Comparison of ENCODE assay signal across 14 mouse cellular contexts in genomic region chr3:108433881-108434495, GRCm38 (mm10). TPM values are rescaled to one million over a fixed set of nuclear protein-coding genes. Genes with fewer than 3 reads are reported as not detected.
DNase-seq lines count a peak whose midpoint lies in the region; ATAC-seq lines count a peak whose summit lies in the region.
"Had no signal": no experiment of that assay in that cellular context is flagged by ENCODE, and none has a peak within 500 bp of the region (broad histone marks: within the 10 kb centered on the region; RNA-seq: fewer than 3 reads in every experiment).

No protein-coding gene starts in this region.

- no peak overlapping the region for H3K4me3 ChIP-seq in kidney, embryonic 14.5 days (ENCODE audit: low read length)
- H3K4me3 ChIP-seq in forebrain, embryonic 12.5 days (replicated peaks): peak overlapping the region; percentile 18; the same call in 1 of the 2 replicates
- no peak overlapping the region for H3K4me3 ChIP-seq in hindbrain, embryonic 16.5 days (ENCODE audit: low read length)
- no peak overlapping the region for H3K4me3 ChIP-seq in neural tube, embryonic 12.5 days
- H3K4me3 ChIP-seq: kidney, embryonic 15.5 days; limb, embryonic 15.5 days had no signal

- H3K9me3 ChIP-seq in kidney, embryonic 14.5 days (ENCODE audit: control insufficient read depth, low read length): no peaks in the 10 kb centered on the region
- no peaks in the 10 kb centered on the region for H3K9me3 ChIP-seq in forebrain, embryonic 12.5 days
- H3K9me3 ChIP-seq in hindbrain, embryonic 16.5 days (ENCODE audit: control insufficient read depth, low read length): no peaks in the 10 kb centered on the region
- no peaks in the 10 kb centered on the region for H3K9me3 ChIP-seq in neural tube, embryonic 12.5 days
- H3K9me3 ChIP-seq: kidney, embryonic 15.5 days; limb, embryonic 15.5 days had no signal

- H3K9ac ChIP-seq in kidney, embryonic 14.5 days (ENCODE audit: low read depth, low read length): 0 out of 2 replicates have a peak overlapping the region, but pooled peaks have one; percentile 7
- H3K9ac ChIP-seq in forebrain, embryonic 12.5 days: peak overlapping the region; percentile 44
- H3K9ac ChIP-seq in hindbrain, embryonic 16.5 days (ENCODE audit: low read depth, low read length): no peak overlapping the region; the same call in 1 of the 2 replicates
- H3K9ac ChIP-seq in neural tube, embryonic 12.5 days: peak overlapping the region; percentile 30; the same call in 1 of the 2 replicates
- H3K9ac ChIP-seq: kidney, embryonic 15.5 days; limb, embryonic 15.5 days had no signal

- H3K4me2 ChIP-seq in kidney, embryonic 14.5 days (replicated peaks; ENCODE audit: low read depth, low read length): no peak overlapping the region
- peak overlapping the region; percentile 41 for H3K4me2 ChIP-seq in forebrain, embryonic 12.5 days
- no peak overlapping the region for H3K4me2 ChIP-seq in hindbrain, embryonic 16.5 days (ENCODE audit: low read length)
- peak overlapping the region; percentile 30 for H3K4me2 ChIP-seq in neural tube, embryonic 12.5 days (replicated peaks)
- H3K4me2 ChIP-seq: kidney, embryonic 15.5 days; limb, embryonic 15.5 days had no signal

- no peak for ATAC-seq in kidney, embryonic 14.5 days (ENCODE audit: low FRiP score, low TSS enrichment)
- ATAC-seq in forebrain, embryonic 12.5 days (ENCODE audit: low FRiP score): peak; percentile 80
- no peak for ATAC-seq in hindbrain, embryonic 16.5 days
- peak; percentile 90 for ATAC-seq in neural tube, embryonic 12.5 days (ENCODE audit: low FRiP score, low read depth)

- peaks cover 73% of the 10 kb centered on the region for H3K36me3 ChIP-seq in kidney, embryonic 14.5 days (ENCODE audit: control insufficient read depth, insufficient read depth, low read length)
- peaks cover 50% of the 10 kb centered on the region for H3K36me3 ChIP-seq in forebrain, embryonic 12.5 days (replicated peaks)
- H3K36me3 ChIP-seq in hindbrain, embryonic 16.5 days (ENCODE audit: control insufficient read depth, insufficient read depth, low read length): peaks cover 13% of the 10 kb centered on the region
- peaks cover 46% of the 10 kb centered on the region for H3K36me3 ChIP-seq in neural tube, embryonic 12.5 days

- no peaks in the 10 kb centered on the region for H3K27me3 ChIP-seq in kidney, embryonic 14.5 days (ENCODE audit: control insufficient read depth, insufficient read depth, low read length)
- no peaks in the 10 kb centered on the region for H3K27me3 ChIP-seq in forebrain, embryonic 12.5 days
- no peaks in the 10 kb centered on the region for H3K27me3 ChIP-seq in hindbrain, embryonic 16.5 days (replicated peaks; ENCODE audit: control insufficient read depth, insufficient read depth, low read length)
- no peaks in the 10 kb centered on the region for H3K27me3 ChIP-seq in neural tube, embryonic 12.5 days (replicated peaks)
- H3K27me3 ChIP-seq: kidney, embryonic 15.5 days; limb, embryonic 15.5 days had no signal

- H3K27ac ChIP-seq in kidney, embryonic 14.5 days (ENCODE audit: low read depth, low read length): no peak overlapping the region
- H3K27ac ChIP-seq in forebrain, embryonic 12.5 days: peak overlapping the region; percentile 97
- H3K27ac ChIP-seq in hindbrain, embryonic 16.5 days (ENCODE audit: low read depth, low read length): peak overlapping the region; percentile 68
- peak overlapping the region; percentile 89 for H3K27ac ChIP-seq in neural tube, embryonic 12.5 days
- H3K27ac ChIP-seq: kidney, embryonic 15.5 days; limb, embryonic 15.5 days had no signal

- DNase-seq in kidney, postnatal 25 days: no peak
- DNase-seq in thymus, adult 18-20 months: no peak
- DNase-seq in lung, postnatal 4 days: no peak
- no peak for DNase-seq in kidney, adult 8-10 months
- DNase-seq: cerebellum, postnatal 36 days; gastrocnemius, postnatal 14 days; lung, postnatal 10 days; thymus, postnatal 14 days had no signal

- no peaks in the 10 kb centered on the region for H3K4me1 ChIP-seq in kidney, embryonic 14.5 days (ENCODE audit: control insufficient read depth, insufficient read depth, low read length)
- H3K4me1 ChIP-seq in forebrain, embryonic 12.5 days: peaks cover 60% of the 10 kb centered on the region
- H3K4me1 ChIP-seq in hindbrain, embryonic 16.5 days (ENCODE audit: control insufficient read depth, insufficient read depth, low read depth, low read length): peaks cover 3% of the 10 kb centered on the region; the same call in 1 of the 2 replicates
- peaks cover 48% of the 10 kb centered on the region for H3K4me1 ChIP-seq in neural tube, embryonic 12.5 days
- H3K4me1 ChIP-seq: kidney, embryonic 15.5 days; limb, embryonic 15.5 days had no signal

- WGBS in kidney, embryonic 14.5 days: 54% methylated on average over 19 of the region's 19 CpGs
- 7% methylated on average over 19 of the region's 19 CpGs for WGBS in forebrain, embryonic 12.5 days
- 21% methylated on average over 19 of the region's 19 CpGs for WGBS in hindbrain, embryonic 16.5 days
- 15% methylated on average over 19 of the region's 19 CpGs for WGBS in neural tube, embryonic 12.5 days

RNA-seq across cellular contexts. Expression of gene Sars, which starts 11.0 kb away (rescaled TPM):
- polyA plus RNA-seq in kidney, embryonic 14.5 days (2014; fragmentation: Nextera tagmentation; extraction: Ambion mirVana): 106 and 120 TPM in 2 replicates
- polyA plus RNA-seq in forebrain, embryonic 12.5 days (2016; fragmentation: Nextera tagmentation; extraction: Ambion mirVana): 186 and 205 TPM in 2 replicates
- polyA plus RNA-seq in hindbrain, embryonic 16.5 days (2015; fragmentation: Nextera tagmentation; extraction: Ambion mirVana): 216 and 224 TPM in 2 replicates
- 212 and 213 TPM in 2 replicates for polyA plus RNA-seq in neural tube, embryonic 12.5 days (2016; fragmentation: Nextera tagmentation; extraction: Ambion mirVana)

RNA-seq across cellular contexts. Expression of gene Celsr2, which starts 18.6 kb away (rescaled TPM):
- polyA plus RNA-seq in kidney, embryonic 14.5 days (2014; fragmentation: Nextera tagmentation; extraction: Ambion mirVana): 22.1 and 27.9 TPM in 2 replicates
- polyA plus RNA-seq in forebrain, embryonic 12.5 days (2016; fragmentation: Nextera tagmentation; extraction: Ambion mirVana): 60.4 and 61.3 TPM in 2 replicates
- 34.5 and 34.7 TPM in 2 replicates for polyA plus RNA-seq in hindbrain, embryonic 16.5 days (2015; fragmentation: Nextera tagmentation; extraction: Ambion mirVana)
- polyA plus RNA-seq in neural tube, embryonic 12.5 days (2016; fragmentation: Nextera tagmentation; extraction: Ambion mirVana): 71.4 and 71.5 TPM in 2 replicates

RNA-seq across cellular contexts. Expression of gene Psrc1, which starts 50.3 kb away (rescaled TPM):
- 48.9 and 51.4 TPM in 2 replicates for polyA plus RNA-seq in kidney, embryonic 14.5 days (2014; fragmentation: Nextera tagmentation; extraction: Ambion mirVana)
- 82.6 and 83.1 TPM in 2 replicates for polyA plus RNA-seq in forebrain, embryonic 12.5 days (2016; fragmentation: Nextera tagmentation; extraction: Ambion mirVana)
- polyA plus RNA-seq in hindbrain, embryonic 16.5 days (2015; fragmentation: Nextera tagmentation; extraction: Ambion mirVana): 10.8 and 11.1 TPM in 2 replicates
- polyA plus RNA-seq in neural tube, embryonic 12.5 days (2016; fragmentation: Nextera tagmentation; extraction: Ambion mirVana): 35.7 and 37.1 TPM in 2 replicates

Comparison
In these comparisons a context has a peak if more than half of its experiments do, and no peak if none do; other contexts are left out.
1. ATAC-seq: peak in forebrain, embryonic 12.5 days (single experiment) and neural tube, embryonic 12.5 days (single experiment); none in kidney, embryonic 14.5 days (single experiment) and hindbrain, embryonic 16.5 days (single experiment).
2. H3K4me2 ChIP-seq: peak in forebrain, embryonic 12.5 days (single experiment) and neural tube, embryonic 12.5 days (single experiment); none in kidney, embryonic 14.5 days (single experiment) and hindbrain, embryonic 16.5 days (single experiment).